Mouse (Mus musculus) liver, embryonic 15.5 days (tissue): Measurements from ENCODE around the gene Triobp. TPM values are rescaled to one million over a fixed set of nuclear protein-coding genes. Genes with fewer than 3 reads are reported as not detected.
"Not testable (repeated sequence)": the region's sequence is repeated elsewhere in the genome, so short reads cannot be mapped to it uniquely, and the experiment has no call there.

Experiments used
- ATAC-seq: fragments of 200-750 bp; cut with Nextera tagmentation; 2 replicates; pipeline ENCODE4 v1.8.0; 2017; ENCODE audit warnings: moderate number of reproducible peaks, mild to moderate bottlenecking, moderate library complexity; ENCODE audit not compliant: insufficient read depth
- H3K27ac ChIP-seq: fragments of 300-500 bp; sonication (generic); replicated peaks from 2 replicates; pipeline ENCODE4 v1.5.1; 2015; ENCODE audit warnings: mild to moderate bottlenecking, inconsistent platforms
- H3K27me3 ChIP-seq: fragments of 300-500 bp; sonication (generic); 2 replicates; pipeline ENCODE4 v1.6.1; 2015; ENCODE audit warnings: mild to moderate bottlenecking, inconsistent platforms
- H3K36me3 ChIP-seq: fragments of 300-500 bp; sonication (generic); replicated peaks from 2 replicates; pipeline ENCODE4 v1.6.1; 2015; ENCODE audit warnings: moderate library complexity, mild to moderate bottlenecking, inconsistent platforms
- H3K4me1 ChIP-seq: fragments of 300-500 bp; sonication (generic); replicated peaks from 2 replicates; pipeline ENCODE4 v1.6.1; 2015; ENCODE audit warnings: inconsistent platforms
- H3K4me2 ChIP-seq: fragments of 300-500 bp; sonication (generic); 2 replicates; pipeline ENCODE4 v1.6.1; 2015; ENCODE audit warnings: moderate library complexity, mild to moderate bottlenecking, inconsistent platforms
- H3K4me3 ChIP-seq: fragments of 300-500 bp; sonication (generic); replicated peaks from 2 replicates; pipeline ENCODE4 v1.5.1; 2015; ENCODE audit warnings: mild to moderate bottlenecking, inconsistent platforms
- H3K9ac ChIP-seq: fragments of 300-500 bp; sonication (generic); 2 replicates; pipeline ENCODE4 v1.6.1; 2015; ENCODE audit warnings: moderate library complexity, mild to moderate bottlenecking, inconsistent platforms
- H3K9me3 ChIP-seq: fragments of 300-500 bp; sonication (generic); replicated peaks from 2 replicates; pipeline ENCODE4 v1.6.1; 2016; ENCODE audit warnings: inconsistent platforms
- WGBS: fragments of 180-500 bp; shearing (Covaris S2); methylation state at CpG from one replicate; pipeline ENCODE4 v1.1.7; 2015; ENCODE audit warnings: mixed read lengths; ENCODE audit not compliant: insufficient replicate concordance; 5-methylcytosine and 5-hydroxymethylcytosine counted together
- polyA plus RNA-seq: library from polyadenylated mRNA; unstranded; fragments of >200 nt; fragmentation: Nextera tagmentation; extraction: Ambion mirVana; gene quantifications from 2 replicates; pipeline ENCODE4 v1.2.1, GENCODE M21; 2015

The Triobp gene
- polyA plus RNA-seq, 1 experiment from 2014 or later: 20.2 TPM

DNA sequence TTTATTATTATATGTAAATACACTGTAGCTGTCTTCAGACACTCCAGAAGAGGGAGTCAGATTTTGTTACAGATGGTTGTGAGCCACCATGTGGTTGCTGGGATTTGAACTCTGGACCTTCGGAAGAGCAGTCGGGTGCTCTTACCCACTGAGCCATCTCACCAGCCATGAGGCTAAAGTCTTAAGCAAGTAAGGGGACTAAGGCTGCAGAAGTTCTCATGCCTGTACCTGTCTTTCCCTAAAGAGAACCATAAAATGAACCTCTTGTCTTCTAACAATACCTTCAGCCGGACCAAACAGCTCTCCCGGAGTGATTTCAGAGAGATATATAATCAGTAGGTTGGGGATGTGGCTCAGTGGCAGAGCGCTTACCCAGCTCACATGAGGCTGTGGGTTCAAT is 84.4 kb downstream of the Triobp start:
- H3K4me2 ChIP-seq, H3K9ac ChIP-seq, H3K36me3 ChIP-seq, ATAC-seq, H3K9me3 ChIP-seq, H3K4me3 ChIP-seq, H3K27ac ChIP-seq: not testable (repeated sequence)
- Histone ChIP-seq H3K4me1 (peaks cover 44% of the 10 kb centered on the region), H3K27me3 (peaks cover 58% of the 10 kb centered on the region)
- 61% methylated on average over 5 of the region's 5 CpGs for WGBS

DNA sequence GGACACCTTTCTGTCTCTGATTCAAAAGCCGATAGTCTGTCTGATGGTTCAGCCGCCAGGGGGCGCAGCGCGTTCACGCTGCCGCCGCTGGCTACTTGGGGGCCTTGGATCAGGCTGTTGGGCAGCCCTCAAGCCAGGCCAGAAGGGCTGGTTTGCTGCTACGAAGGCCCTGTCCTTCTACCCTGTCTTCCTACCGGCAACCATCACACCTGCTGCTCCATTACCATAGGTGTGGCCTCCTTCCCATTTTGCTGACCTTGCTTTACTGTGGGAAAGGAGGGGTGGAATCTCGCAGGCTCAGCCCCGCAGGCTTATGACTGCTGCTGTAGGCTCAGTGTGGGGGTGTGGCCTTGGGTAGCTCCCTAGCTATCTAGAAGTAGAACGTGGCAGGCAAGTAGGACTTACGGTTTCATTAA is 90.4 kb downstream of the Triobp start:
- Histone ChIP-seq H3K36me3 (no peaks in the 10 kb centered on the region), H3K4me2 (peak overlapping the region; percentile 71), H3K27ac (0 out of 2 replicates have a peak overlapping the region, but pooled peaks have one; percentile 9), H3K9me3 (no peaks in the 10 kb centered on the region), H3K9ac (peak overlapping the region; percentile 15; the same call in 1 of the 2 replicates), H3K4me3 (peak overlapping the region; percentile 34), H3K27me3 (peaks cover 39% of the 10 kb centered on the region), H3K4me1 (peaks cover 53% of the 10 kb centered on the region)
- ATAC-seq: no peak
- 5% methylated on average over 14 of the region's 14 CpGs for WGBS

DNA sequence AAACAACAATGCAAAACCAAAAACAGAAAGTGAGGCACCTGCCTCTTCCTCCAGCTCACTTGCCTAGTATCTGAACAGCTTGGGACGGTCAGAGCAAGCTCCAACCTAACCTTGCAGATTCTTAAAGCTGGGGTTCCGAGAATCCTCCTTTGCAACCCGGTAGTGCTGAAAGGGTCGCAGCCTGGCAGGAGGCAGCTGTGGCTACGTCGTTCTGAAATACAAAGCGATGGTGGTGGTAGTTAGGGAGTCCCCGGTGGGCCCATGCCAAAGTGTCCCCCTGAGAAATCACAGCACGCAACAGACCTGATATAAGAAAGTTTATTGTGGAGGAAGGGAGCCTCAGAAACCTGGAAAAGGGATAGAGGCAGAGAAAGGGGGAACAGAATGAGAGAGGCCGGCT is 90.8 kb downstream of the Triobp start:
- ATAC-seq: no peak
- Histone ChIP-seq H3K36me3 (no peaks in the 10 kb centered on the region), H3K4me1 (peaks cover 57% of the 10 kb centered on the region), H3K9me3 (no peaks in the 10 kb centered on the region), H3K9ac (no peak overlapping the region), H3K27me3 (peaks cover 44% of the 10 kb centered on the region), H3K4me3 (no peak overlapping the region), H3K27ac (0 out of 2 replicates have a peak overlapping the region, but pooled peaks have one; percentile 9), H3K4me2 (peak overlapping the region; percentile 71)
- WGBS: 65% methylated on average over 10 of the region's 10 CpGs

DNA sequence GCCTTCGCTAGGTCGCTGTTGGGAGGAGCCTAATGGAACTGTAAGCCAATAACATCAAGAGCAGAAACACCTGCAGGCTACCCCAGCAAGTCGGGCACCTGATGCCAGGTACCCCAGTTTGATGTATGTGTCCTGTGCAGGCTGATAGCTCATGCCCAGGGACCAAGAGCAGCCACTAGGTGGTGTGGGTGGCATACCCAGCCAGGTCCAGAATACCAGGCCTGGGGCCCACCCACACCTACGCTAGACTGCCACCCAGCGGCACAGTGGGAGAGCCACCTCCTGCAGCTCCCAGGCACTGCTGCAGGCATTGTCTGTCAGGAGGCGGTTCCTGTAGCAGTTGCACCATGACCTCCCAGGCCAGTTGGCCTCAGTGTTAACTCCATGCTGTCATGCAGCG is 91.3 kb downstream of the Triobp start:
- peak; percentile 73 for ATAC-seq
- H3K4me1 ChIP-seq: peaks cover 62% of the 10 kb centered on the region
- H3K9ac ChIP-seq: no peak overlapping the region
- H3K27me3 ChIP-seq: peaks cover 49% of the 10 kb centered on the region
- H3K36me3 ChIP-seq: no peaks in the 10 kb centered on the region
- H3K9me3 ChIP-seq: no peaks in the 10 kb centered on the region
- H3K27ac ChIP-seq: 0 out of 2 replicates have a peak overlapping the region, but pooled peaks have one; percentile 9
- 14% methylated on average over 7 of the region's 7 CpGs for WGBS
- H3K4me3 ChIP-seq: no peak overlapping the region
- H3K4me2 ChIP-seq: no peak overlapping the region; the same call in 1 of the 2 replicates

DNA sequence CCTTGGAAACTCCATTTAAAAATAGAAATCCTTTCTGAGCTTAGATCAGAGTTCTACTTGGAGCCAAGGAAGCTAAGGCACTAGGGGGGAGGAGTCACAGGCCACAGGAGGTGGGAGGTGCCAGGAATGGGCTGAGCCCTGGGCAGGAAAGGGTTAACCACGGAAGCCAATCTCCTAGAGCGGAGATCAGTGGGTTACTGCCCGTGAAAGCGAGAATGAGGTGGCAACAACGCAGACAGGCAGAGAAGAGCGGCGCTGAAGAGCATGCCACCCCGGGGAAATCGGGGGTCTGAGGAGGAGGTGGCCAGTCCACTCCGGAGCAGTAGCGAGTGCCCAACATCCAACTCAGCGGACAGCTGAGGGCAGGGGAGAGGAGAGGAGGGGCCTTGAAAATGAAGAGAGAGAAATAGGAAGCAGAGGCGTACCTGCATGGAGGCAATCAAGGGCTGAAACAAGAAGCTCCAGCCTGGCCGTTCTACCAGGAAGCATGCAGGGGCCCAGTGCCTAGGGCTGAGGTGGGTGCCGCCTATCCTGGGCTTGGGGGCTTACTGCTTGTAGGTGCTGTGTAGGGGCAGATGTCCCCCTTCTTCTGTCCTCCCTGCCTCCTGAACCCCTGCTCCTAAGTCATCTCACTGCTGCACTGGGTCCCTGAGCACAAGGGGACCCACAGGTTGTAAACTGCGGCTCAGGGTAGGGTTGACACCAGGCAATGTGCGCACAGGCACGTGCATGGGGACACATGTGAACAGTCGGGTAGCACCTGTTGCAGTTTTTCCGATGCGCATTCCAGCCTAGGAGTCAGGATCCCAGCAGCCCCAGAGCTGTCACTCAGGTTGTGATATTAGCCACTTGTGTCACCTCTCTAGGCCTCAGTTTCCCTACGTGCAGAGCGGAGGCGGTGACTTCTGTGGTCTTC is 93.2 kb downstream of the Triobp start:
- Histone ChIP-seq H3K4me2 (peak overlapping the region; percentile 57), H3K4me1 (peaks cover 72% of the 10 kb centered on the region), H3K27ac (no peak overlapping the region), H3K36me3 (no peaks in the 10 kb centered on the region), H3K27me3 (peaks cover 68% of the 10 kb centered on the region), H3K9ac (peak overlapping the region; percentile 9; the same call in 1 of the 2 replicates), H3K4me3 (peak overlapping the region; percentile 28), H3K9me3 (no peaks in the 10 kb centered on the region)
- 12% methylated on average over 24 of the region's 24 CpGs for WGBS
- no peak for ATAC-seq

DNA sequence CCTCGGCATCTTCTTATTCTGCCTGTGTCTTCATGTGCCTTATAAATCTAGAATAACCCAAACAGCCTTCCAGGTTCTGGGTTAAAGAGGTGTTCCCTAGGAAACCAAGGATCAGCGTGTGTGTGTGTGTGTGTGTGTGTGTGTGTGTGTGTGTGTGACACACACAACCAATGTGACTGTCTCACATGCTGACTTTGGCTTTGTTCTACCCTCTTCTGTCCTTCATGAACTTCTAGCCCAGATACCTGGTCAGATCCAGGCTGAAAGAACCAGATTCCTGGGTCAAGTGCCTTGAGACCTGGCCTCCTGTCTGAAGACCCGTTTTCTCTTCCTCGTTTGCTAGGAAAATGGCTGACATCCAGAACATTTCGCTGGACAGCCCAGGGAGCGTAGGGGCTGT is 94.1 kb downstream of the Triobp start, which contains the start of gene Galr3:
TSS of gene Galr3 (plus strand) at position 301 of the 400 bp plus-strand sequence.
- no peak within 1 kb of the TSS for H3K27ac ChIP-seq
- WGBS: 65% methylated on average over 6 of the region's 6 CpGs
- ATAC-seq: no peak

DNA sequence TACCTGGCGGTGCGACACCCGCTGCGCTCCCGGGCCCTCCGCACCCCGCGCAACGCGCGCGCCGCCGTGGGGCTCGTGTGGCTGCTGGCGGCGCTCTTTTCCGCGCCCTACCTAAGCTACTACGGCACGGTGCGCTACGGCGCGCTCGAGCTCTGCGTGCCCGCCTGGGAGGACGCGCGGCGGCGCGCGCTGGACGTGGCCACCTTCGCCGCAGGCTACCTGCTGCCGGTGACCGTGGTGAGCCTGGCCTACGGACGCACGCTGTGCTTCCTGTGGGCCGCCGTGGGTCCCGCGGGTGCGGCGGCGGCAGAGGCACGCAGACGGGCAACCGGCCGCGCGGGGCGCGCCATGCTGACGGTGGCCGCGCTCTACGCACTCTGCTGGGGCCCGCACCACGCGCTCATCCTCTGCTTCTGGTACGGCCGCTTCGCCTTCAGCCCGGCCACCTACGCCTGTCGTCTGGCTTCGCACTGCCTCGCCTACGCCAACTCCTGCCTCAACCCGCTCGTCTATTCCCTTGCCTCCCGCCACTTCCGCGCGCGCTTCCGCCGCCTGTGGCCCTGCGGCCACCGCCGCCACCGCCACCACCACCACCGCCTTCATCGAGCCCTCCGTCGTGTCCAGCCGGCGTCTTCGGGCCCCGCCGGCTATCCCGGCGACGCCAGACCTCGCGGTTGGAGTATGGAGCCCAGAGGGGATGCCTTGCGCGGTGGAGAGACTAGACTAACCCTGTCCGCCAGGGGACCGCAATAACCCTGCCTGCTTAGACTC is 95.4 kb downstream of the Triobp start:
- no peak for ATAC-seq
- H3K36me3 ChIP-seq: no peaks in the 10 kb centered on the region
- WGBS: 2% methylated on average over 105 of the region's 105 CpGs
- no peak overlapping the region; the same call in 1 of the 2 replicates for H3K9ac ChIP-seq
- no peak overlapping the region for H3K27ac ChIP-seq
- peak overlapping the region; percentile 80 for H3K4me2 ChIP-seq
- H3K4me1 ChIP-seq: peaks cover 68% of the 10 kb centered on the region
- H3K27me3 ChIP-seq: peaks cover 69% of the 10 kb centered on the region
- peak overlapping the region; percentile 54 for H3K4me3 ChIP-seq
- H3K9me3 ChIP-seq: no peaks in the 10 kb centered on the region

More for the DNA sequence above, 94.1 kb downstream of the Triobp start, which contains the start of gene Galr3:
- H3K9ac ChIP-seq: peak within 1 kb of the TSS; percentile 9; the same call in 1 of the 2 replicates
- no peaks in the 10 kb centered on the region for H3K36me3 ChIP-seq
- H3K4me3 ChIP-seq: peak within 1 kb of the TSS; percentile 54
- no peaks in the 10 kb centered on the region for H3K9me3 ChIP-seq
- peak within 1 kb of the TSS; percentile 80 for H3K4me2 ChIP-seq
- peaks cover 69% of the 10 kb centered on the region for H3K27me3 ChIP-seq
- peaks cover 72% of the 10 kb centered on the region for H3K4me1 ChIP-seq

DNA sequence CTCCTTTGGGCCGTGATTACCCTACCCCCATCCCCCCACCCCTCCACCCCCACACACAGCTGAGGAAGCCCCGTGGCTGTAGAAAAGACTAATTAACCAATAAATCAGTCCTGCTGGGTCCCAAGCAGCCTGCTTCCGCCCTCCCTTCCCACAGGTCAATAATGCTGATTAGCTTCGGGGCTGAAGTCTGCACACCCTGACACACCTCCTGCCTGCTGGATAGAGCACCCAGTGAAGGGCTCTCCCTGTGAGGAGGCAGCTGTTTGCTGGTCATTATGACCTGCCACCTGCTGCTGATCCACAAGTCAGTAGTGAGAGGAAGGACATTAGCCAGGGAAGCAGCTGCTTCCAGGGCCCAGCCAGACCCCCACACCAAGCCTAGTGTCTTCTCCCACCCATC is 97.3 kb downstream of the Triobp start:
- no peaks in the 10 kb centered on the region for H3K9me3 ChIP-seq
- WGBS: 33% methylated on average over 4 of the region's 4 CpGs
- no peaks in the 10 kb centered on the region for H3K36me3 ChIP-seq
- peak overlapping the region; percentile 38; the same call in 1 of the 2 replicates for H3K27ac ChIP-seq
- peaks cover 49% of the 10 kb centered on the region for H3K4me1 ChIP-seq
- H3K9ac ChIP-seq: no peak overlapping the region
- H3K4me3 ChIP-seq: no peak overlapping the region
- H3K27me3 ChIP-seq: peaks cover 63% of the 10 kb centered on the region
- peak; percentile 23; the same call in 1 of the 2 replicates for ATAC-seq
- no peak overlapping the region for H3K4me2 ChIP-seq

DNA sequence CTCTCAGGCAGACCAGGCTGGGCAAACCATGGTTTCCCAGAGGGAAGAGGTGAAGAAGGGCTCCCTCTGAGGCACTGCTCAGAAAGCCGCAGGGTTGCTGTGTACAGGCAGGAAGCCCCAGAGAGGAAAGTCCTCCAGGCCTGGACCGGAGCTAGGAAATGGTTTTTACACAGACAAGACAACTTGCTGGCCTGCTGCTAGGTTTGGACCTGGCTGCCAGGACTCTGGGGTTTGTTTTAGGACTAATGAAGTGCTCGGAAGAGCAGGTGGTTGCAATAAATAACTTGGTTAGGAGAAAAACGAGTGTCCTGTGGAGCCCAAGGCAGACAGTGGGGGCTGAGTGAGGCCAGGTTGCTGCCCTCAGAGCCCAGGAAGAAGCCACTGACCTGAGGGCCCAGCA is 100.7 kb downstream of the Triobp start:
- WGBS: 58% methylated on average over 4 of the region's 4 CpGs
- Histone ChIP-seq H3K4me1 (peaks cover 42% of the 10 kb centered on the region), H3K4me2 (no peak overlapping the region), H3K9ac (no peak overlapping the region), H3K36me3 (peaks cover 17% of the 10 kb centered on the region), H3K9me3 (no peaks in the 10 kb centered on the region), H3K4me3 (no peak overlapping the region), H3K27me3 (peaks cover 29% of the 10 kb centered on the region), H3K27ac (no peak overlapping the region)
- no peak for ATAC-seq

DNA sequence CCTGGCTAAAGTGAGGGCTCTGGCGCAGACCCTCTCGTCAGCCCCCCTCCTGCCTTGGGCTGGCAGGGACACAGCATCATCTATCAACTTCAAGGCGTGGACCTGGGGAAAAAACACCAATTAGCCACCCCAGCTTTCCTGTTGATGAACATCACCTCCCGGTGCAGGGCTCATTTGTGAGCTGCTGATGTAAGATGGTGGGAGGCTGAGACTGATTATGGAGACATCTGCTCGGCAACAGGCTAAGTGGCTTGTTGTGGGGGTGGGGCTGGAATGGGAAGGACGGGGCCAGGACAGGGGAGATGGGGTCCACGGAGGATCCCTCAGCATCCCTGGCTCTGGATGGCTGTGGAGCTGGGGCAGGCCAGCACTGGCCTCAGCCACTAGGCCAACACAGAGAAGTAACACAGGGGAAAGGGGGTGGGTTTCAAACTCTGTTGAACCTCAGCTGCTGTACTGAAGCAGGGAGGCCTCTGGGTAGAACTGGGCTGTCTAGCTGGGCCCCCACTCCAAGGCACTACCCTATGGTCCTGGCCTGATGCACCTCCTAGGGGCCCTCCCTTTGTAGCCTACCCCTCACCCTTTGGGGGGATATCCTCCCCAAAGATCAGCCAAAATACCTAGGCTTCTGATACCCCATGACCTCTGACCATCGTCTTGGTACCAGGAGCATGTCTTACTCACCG is 102.8 kb downstream of the Triobp start:
- H3K27me3 ChIP-seq: peaks cover 8% of the 10 kb centered on the region
- peaks cover 26% of the 10 kb centered on the region for H3K4me1 ChIP-seq
- peaks cover 38% of the 10 kb centered on the region for H3K36me3 ChIP-seq
- no peak overlapping the region for H3K9ac ChIP-seq
- ATAC-seq: no peak
- no peak overlapping the region for H3K4me2 ChIP-seq
- H3K27ac ChIP-seq: peak overlapping the region; percentile 78; the same call in 1 of the 2 replicates
- H3K4me3 ChIP-seq: no peak overlapping the region
- 63% methylated on average over 9 of the region's 9 CpGs for WGBS
- H3K9me3 ChIP-seq: no peaks in the 10 kb centered on the region
